Mouse (Mus musculus): ENCODE data around the gene Tatdn3.
"Not testable (repeated sequence)": the region's sequence is repeated elsewhere in the genome, so short reads cannot be mapped to it uniquely, and the experiment has no call there.

Gene Tatdn3

DNA sequence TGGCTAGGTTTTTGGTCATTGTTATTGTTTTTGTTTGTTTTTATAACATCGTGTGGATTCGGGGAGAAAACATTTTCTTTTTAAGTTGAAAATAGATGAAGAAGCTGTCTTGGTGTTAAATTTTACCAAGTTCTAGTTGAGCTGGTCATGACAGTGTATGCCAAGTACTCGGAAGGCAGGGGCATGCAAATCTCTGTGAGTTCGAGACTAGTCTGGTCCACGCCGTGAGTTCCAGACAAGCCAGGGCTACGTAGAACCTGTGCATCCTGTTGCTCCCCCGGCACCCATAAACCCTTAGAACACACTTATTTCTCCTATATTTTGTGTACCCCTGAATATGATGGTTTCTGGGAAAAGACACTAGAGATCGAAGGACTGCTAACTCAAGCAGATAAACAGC is 968 bp upstream of the Tatdn3 start:
- no peaks in the 10 kb centered on the region for H3K27me3 ChIP-seq (ENCODE audit: control insufficient read depth, insufficient read depth, low read length, poor library complexity, severe bottlenecking)
- H3K36me3 ChIP-seq (ENCODE audit: control insufficient read depth, insufficient read depth, low read length, poor library complexity, severe bottlenecking), result no peaks in the 10 kb centered on the region
- DNase-seq (ENCODE audit: low read depth, low spot score), result no peak

GRCm38 (mm10) chr1:191062241-191062780 is 421 bp downstream of the Tatdn3 start:
- DNase-seq (ENCODE audit: low read depth, low spot score), result no peak
- Histone ChIP-seq H3K36me3 (ENCODE audit: control insufficient read depth, insufficient read depth, low read length, poor library complexity, severe bottlenecking) (no peaks in the 10 kb centered on the region), H3K27me3 (ENCODE audit: control insufficient read depth, insufficient read depth, low read length, poor library complexity, severe bottlenecking) (no peaks in the 10 kb centered on the region)

DNA sequence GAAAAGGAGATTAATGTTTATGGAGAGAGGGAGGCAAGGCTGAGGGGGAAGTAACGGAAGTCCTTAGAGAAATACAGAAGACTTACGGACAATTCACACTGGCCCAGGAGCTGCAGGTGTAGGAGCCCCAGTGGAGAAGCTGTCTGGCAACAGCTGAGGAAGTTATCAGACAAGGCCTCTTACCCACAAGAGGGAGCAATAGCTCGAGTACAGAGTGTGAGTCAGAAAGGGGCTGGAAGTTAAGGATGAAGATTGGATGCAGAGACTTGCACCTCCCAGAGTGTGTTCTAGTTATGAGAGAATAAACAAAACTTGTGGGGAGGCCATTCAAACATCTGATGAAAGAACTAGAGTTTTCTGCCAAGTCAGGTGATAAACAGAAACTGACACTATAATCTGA is 5.3 kb downstream of the Tatdn3 start:
- Histone ChIP-seq H3K27me3 (ENCODE audit: control insufficient read depth, insufficient read depth, low read length, poor library complexity, severe bottlenecking) (no peaks in the 10 kb centered on the region), H3K36me3 (ENCODE audit: control insufficient read depth, insufficient read depth, low read length, poor library complexity, severe bottlenecking) (no peaks in the 10 kb centered on the region)
- DNase-seq (ENCODE audit: low read depth, low spot score), result peak; percentile 13

DNA sequence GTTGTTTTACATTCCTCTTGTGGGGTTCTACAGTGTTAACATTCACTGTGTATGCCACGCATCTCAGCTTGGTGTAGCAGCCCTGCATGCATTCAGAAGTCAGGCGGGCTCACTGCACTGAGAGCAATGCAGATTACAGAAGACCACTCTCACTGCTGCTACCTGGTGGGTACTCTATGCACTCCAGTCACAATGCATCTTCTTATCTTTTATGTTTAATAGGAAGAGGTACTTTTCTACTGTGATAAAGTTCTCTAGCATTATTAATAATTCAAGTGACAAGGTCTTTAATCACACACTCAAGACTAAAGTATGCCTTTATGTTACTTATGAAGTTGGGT is 7.2 kb downstream of the Tatdn3 start:
- no peaks in the 10 kb centered on the region for H3K27me3 ChIP-seq (ENCODE audit: control insufficient read depth, insufficient read depth, low read length, poor library complexity, severe bottlenecking)
- H3K36me3 ChIP-seq (ENCODE audit: control insufficient read depth, insufficient read depth, low read length, poor library complexity, severe bottlenecking), result no peaks in the 10 kb centered on the region
- no peak for DNase-seq (ENCODE audit: low read depth, low spot score)

GRCm38 (mm10) chr1:191054870-191055532 is 7.7 kb downstream of the Tatdn3 start:
- DNase-seq (ENCODE audit: low read depth, low spot score), result no peak
- no peaks in the 10 kb centered on the region for H3K27me3 ChIP-seq (ENCODE audit: control insufficient read depth, insufficient read depth, low read length, poor library complexity, severe bottlenecking)
- no peaks in the 10 kb centered on the region for H3K36me3 ChIP-seq (ENCODE audit: control insufficient read depth, insufficient read depth, low read length, poor library complexity, severe bottlenecking)

GRCm38 (mm10) chr1:191053555-191053954 is 9.2 kb downstream of the Tatdn3 start:
- DNase-seq (ENCODE audit: low read depth, low spot score), result no peak
- Histone ChIP-seq H3K27me3 (ENCODE audit: control insufficient read depth, insufficient read depth, low read length, poor library complexity, severe bottlenecking) (no peaks in the 10 kb centered on the region), H3K36me3 (ENCODE audit: control insufficient read depth, insufficient read depth, low read length, poor library complexity, severe bottlenecking) (no peaks in the 10 kb centered on the region)

DNA sequence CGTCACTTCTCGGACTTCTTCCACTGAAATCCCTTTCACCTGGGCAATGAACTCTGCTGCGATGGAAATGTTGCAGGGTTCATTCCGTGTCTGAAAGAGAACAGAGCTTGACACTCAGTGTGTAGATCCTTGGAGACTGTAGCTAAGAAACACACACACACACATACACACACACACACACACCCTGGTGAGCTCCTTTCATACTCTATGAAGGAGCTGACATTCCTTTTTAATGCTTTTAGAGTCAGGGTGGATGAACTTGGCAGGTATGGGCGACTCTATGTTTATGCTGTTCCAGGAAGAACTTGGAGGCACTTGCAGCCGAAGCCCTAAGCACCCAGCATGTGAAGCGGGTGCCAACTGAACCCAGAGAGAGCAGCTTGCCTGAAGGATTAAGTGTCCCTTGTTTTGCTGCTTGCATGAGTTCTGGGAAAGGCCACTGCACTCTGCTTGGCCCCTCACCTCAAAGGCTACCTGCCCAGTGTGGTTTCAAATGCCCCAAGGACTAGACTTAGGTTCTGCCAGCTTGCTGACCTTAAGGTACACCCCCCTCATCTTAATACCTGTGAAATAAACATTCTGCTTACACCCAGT is 16.4 kb downstream of the Tatdn3 start:
- Histone ChIP-seq H3K36me3 (ENCODE audit: control insufficient read depth, insufficient read depth, low read length, poor library complexity, severe bottlenecking) (no peaks in the 10 kb centered on the region), H3K27me3 (ENCODE audit: control insufficient read depth, insufficient read depth, low read length, poor library complexity, severe bottlenecking) (no peaks in the 10 kb centered on the region)
- DNase-seq (ENCODE audit: low read depth, low spot score), result no peak

DNA sequence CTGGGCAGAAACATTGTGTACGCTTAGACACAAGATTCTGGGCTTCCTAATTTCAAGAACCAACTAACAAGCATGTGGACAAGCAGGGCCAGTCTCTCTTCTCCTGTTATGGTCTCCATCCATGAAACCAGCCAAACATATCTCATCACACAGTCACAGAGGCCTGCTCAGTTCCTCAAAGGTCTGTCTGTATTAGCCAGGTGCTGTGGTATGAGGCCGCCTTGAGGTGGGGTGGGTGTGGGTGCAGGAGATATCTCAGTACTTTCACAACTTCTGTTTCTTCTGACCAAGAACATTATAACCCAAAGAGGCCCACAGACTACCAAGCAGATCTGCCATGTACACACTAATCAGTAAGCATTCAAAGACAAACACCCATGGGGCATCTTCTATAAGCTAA is 17.5 kb downstream of the Tatdn3 start:
- Histone ChIP-seq H3K27me3 (ENCODE audit: control insufficient read depth, insufficient read depth, low read length, poor library complexity, severe bottlenecking) (no peaks in the 10 kb centered on the region), H3K36me3 (ENCODE audit: control insufficient read depth, insufficient read depth, low read length, poor library complexity, severe bottlenecking) (no peaks in the 10 kb centered on the region)
- no peak for DNase-seq (ENCODE audit: low read depth, low spot score)

DNA sequence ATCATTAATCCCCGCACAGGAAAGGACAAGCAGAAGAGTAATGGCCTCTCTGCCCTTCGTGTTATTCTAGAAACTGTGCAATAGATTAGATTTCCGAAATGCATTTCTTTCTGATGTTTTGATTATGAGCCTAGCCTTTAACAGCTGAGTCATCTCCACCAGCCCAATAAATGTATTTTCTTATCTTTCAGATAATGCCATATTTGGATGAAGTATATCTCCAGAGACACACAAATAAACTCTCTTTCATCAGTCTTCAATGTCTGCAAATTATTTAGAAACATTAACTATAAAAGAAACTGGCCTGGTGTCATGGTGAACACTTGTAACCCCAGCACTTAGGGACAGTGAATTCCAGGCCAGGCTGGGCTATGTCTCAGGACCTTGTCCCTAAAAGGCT is 20.0 kb downstream of the Tatdn3 start:
- no peaks in the 10 kb centered on the region for H3K36me3 ChIP-seq (ENCODE audit: control insufficient read depth, insufficient read depth, low read length, poor library complexity, severe bottlenecking)
- H3K27me3 ChIP-seq (ENCODE audit: control insufficient read depth, insufficient read depth, low read length, poor library complexity, severe bottlenecking), result no peaks in the 10 kb centered on the region
- no peak for DNase-seq (ENCODE audit: low read depth, low spot score)

DNA sequence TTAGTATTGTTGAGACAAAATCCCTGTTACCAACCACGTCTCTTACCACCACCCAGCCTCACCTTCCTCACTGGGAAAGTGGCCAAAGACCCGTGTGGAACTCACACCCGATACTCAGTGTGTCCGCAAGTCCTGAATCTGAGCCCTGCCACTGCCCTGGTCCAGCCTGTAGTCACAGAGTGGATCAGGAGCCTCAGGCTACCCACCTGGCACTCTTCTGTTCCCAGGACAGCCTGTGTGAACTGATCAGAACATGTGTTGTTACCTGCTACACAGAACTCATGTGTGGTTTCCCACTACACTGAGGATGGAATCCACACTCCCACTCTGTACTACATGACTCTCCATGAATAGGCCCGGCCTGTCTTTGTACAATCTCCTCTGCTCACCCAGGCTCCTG is 20.6 kb downstream of the Tatdn3 start:
- no peak for DNase-seq (ENCODE audit: low read depth, low spot score)
- Histone ChIP-seq H3K27me3 (ENCODE audit: control insufficient read depth, insufficient read depth, low read length, poor library complexity, severe bottlenecking) (no peaks in the 10 kb centered on the region), H3K36me3 (ENCODE audit: control insufficient read depth, insufficient read depth, low read length, poor library complexity, severe bottlenecking) (no peaks in the 10 kb centered on the region)

DNA sequence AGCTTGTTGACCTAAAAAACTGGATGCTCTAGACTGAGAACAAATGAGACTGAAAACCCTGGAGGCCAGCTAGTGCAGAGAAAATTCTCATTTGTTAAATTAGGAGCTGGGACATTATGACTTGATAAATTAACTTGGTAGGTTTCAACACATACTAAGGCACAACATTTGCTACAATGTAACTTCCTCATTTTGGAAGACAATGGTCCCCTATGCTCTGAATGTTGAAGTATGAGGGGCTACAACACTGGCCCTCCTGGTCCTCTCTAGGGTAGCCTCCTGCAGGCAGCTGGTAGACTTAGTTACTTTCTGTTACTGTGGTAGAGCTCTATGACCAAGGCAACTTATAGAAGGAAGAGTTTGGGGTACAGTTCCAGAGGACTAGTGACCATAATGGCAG is 21.4 kb downstream of the Tatdn3 start:
- Histone ChIP-seq H3K27me3 (ENCODE audit: control insufficient read depth, insufficient read depth, low read length, poor library complexity, severe bottlenecking) (no peaks in the 10 kb centered on the region), H3K36me3 (ENCODE audit: control insufficient read depth, insufficient read depth, low read length, poor library complexity, severe bottlenecking) (no peaks in the 10 kb centered on the region)
- DNase-seq (ENCODE audit: low read depth, low spot score), result no peak

- H3K27me3 ChIP-seq (ENCODE audit: control insufficient read depth, insufficient read depth, low read length, poor library complexity, severe bottlenecking), result no peaks in the 10 kb centered on the region
- H3K36me3 ChIP-seq (ENCODE audit: control insufficient read depth, insufficient read depth, low read length, poor library complexity, severe bottlenecking), result no peaks in the 10 kb centered on the region
- DNase-seq (ENCODE audit: low read depth, low spot score), result no peak
Measured at GRCm38 (mm10) chr1:191037999-191038398, 24.7 kb downstream of the Tatdn3 start.

GRCm38 (mm10) chr1:191036554-191037334 is 26.0 kb downstream of the Tatdn3 start, which contains the start of gene Spata45:
TSS of gene Spata45 (plus strand) at chr1:191036639.
- Histone ChIP-seq H3K36me3 (ENCODE audit: control insufficient read depth, insufficient read depth, low read length, poor library complexity, severe bottlenecking) (no peaks in the 10 kb centered on the region), H3K27me3 (ENCODE audit: control insufficient read depth, insufficient read depth, low read length, poor library complexity, severe bottlenecking) (no peaks in the 10 kb centered on the region)
- no peak for DNase-seq (ENCODE audit: low read depth, low spot score)

DNA sequence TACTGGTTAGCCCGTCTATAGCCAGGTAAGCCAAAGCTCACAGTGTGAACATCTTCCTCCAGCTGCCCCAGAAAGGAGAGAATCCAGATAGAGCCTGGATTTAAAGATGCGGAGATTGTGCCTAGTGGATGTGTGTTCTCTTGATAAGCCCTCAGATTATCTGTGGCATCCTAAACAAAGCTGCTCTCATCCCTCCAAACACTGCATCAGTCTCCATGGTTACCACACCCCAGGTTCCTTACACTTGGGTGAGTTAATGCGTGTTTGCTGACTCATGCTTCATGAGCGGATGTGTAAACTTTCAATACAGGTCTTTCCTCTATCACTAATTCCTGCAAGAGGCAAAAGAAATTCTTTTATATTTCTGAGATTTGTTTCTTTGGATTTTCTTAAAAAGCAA is 27.1 kb downstream of the Tatdn3 start:
- Histone ChIP-seq H3K27me3 (ENCODE audit: control insufficient read depth, insufficient read depth, low read length, poor library complexity, severe bottlenecking) (no peaks in the 10 kb centered on the region), H3K36me3 (ENCODE audit: control insufficient read depth, insufficient read depth, low read length, poor library complexity, severe bottlenecking) (no peaks in the 10 kb centered on the region)
- DNase-seq (ENCODE audit: low read depth, low spot score), result no peak

DNA sequence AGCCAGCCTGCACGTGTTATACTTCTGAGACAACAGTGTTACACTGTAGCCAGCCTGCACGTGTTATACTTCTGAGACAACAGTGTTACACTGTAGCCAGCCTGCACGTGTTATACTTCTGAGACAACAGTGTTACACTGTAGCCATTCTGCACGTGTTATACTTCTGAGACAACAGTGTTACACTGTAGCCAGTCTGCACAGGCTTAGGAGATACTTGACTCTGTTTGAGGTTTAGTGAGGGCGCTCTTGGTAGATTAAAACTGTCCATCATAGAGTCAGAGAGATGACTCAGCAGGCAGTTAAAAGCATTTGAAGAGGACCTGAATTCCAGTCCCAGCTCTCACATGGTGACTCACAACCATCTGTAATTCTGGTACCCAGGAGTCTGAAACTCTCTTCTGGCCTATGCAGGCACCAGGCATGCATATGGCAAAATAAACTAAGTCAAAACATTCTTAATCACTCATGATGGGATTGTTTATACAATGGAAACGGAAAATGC is 31.8 kb downstream of the Tatdn3 start:
- H3K27me3 ChIP-seq (ENCODE audit: control insufficient read depth, insufficient read depth, low read length, poor library complexity, severe bottlenecking); DNase-seq (ENCODE audit: low read depth, low spot score); H3K36me3 ChIP-seq (ENCODE audit: control insufficient read depth, insufficient read depth, low read length, poor library complexity, severe bottlenecking): not testable (repeated sequence)

Data from splenic B cell, adult 2 months (primary cell).